Mouse (Mus musculus): ENCODE measurements around the gene Ror1.

Gene Ror1

DNA sequence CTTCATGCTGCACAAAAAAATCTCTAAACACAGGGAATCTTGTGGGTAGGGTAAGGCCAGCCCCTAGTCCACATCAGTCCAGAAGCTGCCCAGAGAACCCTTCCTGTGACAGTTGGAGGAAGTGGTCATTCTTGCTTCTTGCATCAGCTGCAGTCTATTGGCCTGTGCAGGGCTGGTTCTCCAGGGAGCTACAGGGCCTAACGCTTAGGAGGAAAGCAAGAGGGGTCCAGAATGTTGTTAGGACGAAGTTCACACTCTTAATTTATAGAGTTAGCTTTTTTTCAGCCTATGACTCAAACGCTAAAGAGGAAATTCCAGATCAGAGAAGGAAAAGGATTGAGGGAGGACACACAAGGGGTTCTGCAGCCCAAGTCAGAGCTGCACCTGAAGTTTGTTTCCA is 351.3 kb downstream of the Ror1 start:
- no peak for DNase-seq (ENCODE audit: low read depth in 1 of 2, low spot score in 2 of 2)

GRCm38 (mm10) chr4:100462493-100463120 is 367.0 kb downstream of the Ror1 start:
- no peak for DNase-seq (ENCODE audit: low read depth in 1 of 2, low spot score in 2 of 2)

GRCm38 (mm10) chr4:100478592-100479321 is 383.2 kb downstream of the Ror1 start, which contains the start of gene Ube2u:
Ube2u (plus strand) TSS chr4:100478849.
- DNase-seq (ENCODE audit: low read depth in 1 of 2, low spot score in 2 of 2): no peak

GRCm38 (mm10) chr4:100488447-100488846 is 392.9 kb downstream of the Ror1 start:
- no peak for DNase-seq (ENCODE audit: low read depth in 1 of 2, low spot score in 2 of 2)
